Mouse (Mus musculus) left cerebral cortex, postnatal 4 days (tissue): ENCODE results near the gene Zic2. TPM values are rescaled to one million over a fixed set of nuclear protein-coding genes. Genes with fewer than 3 reads are reported as not detected.

Source experiments
- DNase-seq: peaks from one replicate; pipeline ENCODE4 v3.0.0-alpha.2; 2022
- intact Hi-C: fragments of 180-260 bp; cut with DNase I; formaldehyde crosslinking; loops from one replicate; pipeline ENCODE4 v1.15.1; 2025
- total RNA-seq, 2 experiments: library from RNA; stranded (reverse); gene quantifications; 2 replicates each; pipeline ENCODE4 v1.2.3; 2021

Zic2 gene
- total RNA-seq, 2 experiments from 2014 or later, result 22.4 to 24.1 TPM

GRCm38 (mm10) chr14:122489686-122490414, 14.6 kb downstream of the Zic2 start:
- intact Hi-C loops, result no loop called here
- no peak for DNase-seq

GRCm38 (mm10) chr14:122490441-122491328, 15.4 kb downstream of the Zic2 start, which contains the start of gene Gm10837:
Gene Gm10837 (plus strand): TSS chr14:122490586.
- DNase-seq, result peak; percentile 71
- intact Hi-C loops, result no loop called here

- DNase-seq, result no peak
- intact Hi-C loops, result no loop called here
Observed at GRCm38 (mm10) chr14:122491521-122491920, 16.3 kb downstream of the Zic2 start.

GRCm38 (mm10) chr14:122492015-122492414, 16.8 kb downstream of the Zic2 start:
- intact Hi-C loops, result no loop called here

GRCm38 (mm10) chr14:122509058-122509457, 33.8 kb downstream of the Zic2 start:
- intact Hi-C loops, result no loop called here

More at GRCm38 (mm10) chr14:122492015-122492414, 16.8 kb downstream of the Zic2 start:
- no peak for DNase-seq

GRCm38 (mm10) chr14:122511519-122511918, 36.3 kb downstream of the Zic2 start:
- DNase-seq, result no peak
- intact Hi-C loops, result no loop called here

More at GRCm38 (mm10) chr14:122509058-122509457, 33.8 kb downstream of the Zic2 start:
- DNase-seq, result no peak

- no peak for DNase-seq
- intact Hi-C loops, result no loop called here
Observed at GRCm38 (mm10) chr14:122513511-122514036, 38.3 kb downstream of the Zic2 start.

- intact Hi-C loops, result no loop called here
Observed at GRCm38 (mm10) chr14:122528475-122528874, 53.2 kb downstream of the Zic2 start.

More at GRCm38 (mm10) chr14:122528475-122528874, 53.2 kb downstream of the Zic2 start:
- DNase-seq, result no peak

Other genes with a start within 250 kb of the Zic2 start
- gene Gm5089, start 24.3 kb upstream of the Zic2 start, total RNA-seq, result under 1 TPM; 0.28 to 0.50 TPM
- gene Zic5, start 9.8 kb upstream of the Zic2 start, total RNA-seq, result 1 to 10 TPM; 3.9 to 5.1 TPM
- gene Gm10837, start 15.2 kb downstream of the Zic2 start, total RNA-seq, result under 1 TPM in 1 of 2 experiments, not detected in 1; 0.40 TPM
- 10 to 100 TPM; 26.1 to 29.5 TPM for gene Pcca, start 58.9 kb downstream of the Zic2 start, total RNA-seq